Mouse (Mus musculus): ENCODE measurements around the gene Bmp7. TPM values are rescaled to one million over a fixed set of nuclear protein-coding genes. Genes with fewer than 3 reads are reported as not detected.

Gene Bmp7
- polyA plus RNA-seq (2012; ENCODE audit: insufficient read depth, insufficient read length, missing spikeins), result 0.28 and 0.29 TPM in 2 replicates

GRCm38 (mm10) chr2:172940003-172940798, at the start of gene Bmp7:
TSS of gene Bmp7 (minus strand) at chr2:172940321.
- Histone ChIP-seq H3K4me1 (ENCODE audit: control insufficient read depth, insufficient read depth, insufficient read length, low read length) (no peaks in the 10 kb centered on the region), H3K4me3 (ENCODE audit: insufficient read depth, low read depth, low read length) (peak within 1 kb of the TSS; percentile 41), H3K27ac (replicated peaks; ENCODE audit: low read depth, low read length) (no peak within 1 kb of the TSS)

- no peak overlapping the region for H3K27ac ChIP-seq (replicated peaks; ENCODE audit: low read depth, low read length)
- no peaks in the 10 kb centered on the region for H3K4me1 ChIP-seq (ENCODE audit: control insufficient read depth, insufficient read depth, insufficient read length, low read length)
- no peak overlapping the region for H3K4me3 ChIP-seq (ENCODE audit: insufficient read depth, low read depth, low read length)
Observed at GRCm38 (mm10) chr2:172982776-172983561, 42.8 kb upstream of the Bmp7 start.

- no peak overlapping the region for H3K4me3 ChIP-seq (ENCODE audit: insufficient read depth, low read depth, low read length)
- H3K4me1 ChIP-seq (ENCODE audit: control insufficient read depth, insufficient read depth, insufficient read length, low read length), result no peaks in the 10 kb centered on the region
- no peak overlapping the region for H3K27ac ChIP-seq (replicated peaks; ENCODE audit: low read depth, low read length)
Observed at GRCm38 (mm10) chr2:172979666-172980345, 39.7 kb upstream of the Bmp7 start.

- Histone ChIP-seq H3K4me3 (ENCODE audit: insufficient read depth, low read depth, low read length) (no peak overlapping the region), H3K27ac (replicated peaks; ENCODE audit: low read depth, low read length) (no peak overlapping the region)
Observed at GRCm38 (mm10) chr2:172978131-172978633, 38.1 kb upstream of the Bmp7 start.

GRCm38 (mm10) chr2:172977409-172978130, 37.4 kb upstream of the Bmp7 start, which contains the start of gene Spo11:
TSS of gene Spo11 (plus strand) at chr2:172977700.
- Histone ChIP-seq H3K27ac (replicated peaks; ENCODE audit: low read depth, low read length) (no peak within 1 kb of the TSS), H3K4me3 (ENCODE audit: insufficient read depth, low read depth, low read length) (peak within 1 kb of the TSS; percentile 37)

More at GRCm38 (mm10) chr2:172978131-172978633, 38.1 kb upstream of the Bmp7 start:
- no peaks in the 10 kb centered on the region for H3K4me1 ChIP-seq (ENCODE audit: control insufficient read depth, insufficient read depth, insufficient read length, low read length)

GRCm38 (mm10) chr2:172976661-172977238, 36.6 kb upstream of the Bmp7 start:
- H3K4me3 ChIP-seq (ENCODE audit: insufficient read depth, low read depth, low read length), result peak overlapping the region; percentile 37; the same call in 1 of the 2 replicates
- no peaks in the 10 kb centered on the region for H3K4me1 ChIP-seq (ENCODE audit: control insufficient read depth, insufficient read depth, insufficient read length, low read length)
- H3K27ac ChIP-seq (replicated peaks; ENCODE audit: low read depth, low read length), result no peak overlapping the region

More at GRCm38 (mm10) chr2:172977409-172978130, 37.4 kb upstream of the Bmp7 start, which contains the start of gene Spo11:
- H3K4me1 ChIP-seq (ENCODE audit: control insufficient read depth, insufficient read depth, insufficient read length, low read length), result no peaks in the 10 kb centered on the region

- H3K4me1 ChIP-seq (ENCODE audit: control insufficient read depth, insufficient read depth, insufficient read length, low read length), result no peaks in the 10 kb centered on the region
Observed at GRCm38 (mm10) chr2:172975159-172975558, 35.0 kb upstream of the Bmp7 start.

GRCm38 (mm10) chr2:172974701-172975100, 34.6 kb upstream of the Bmp7 start:
- no peak overlapping the region for H3K27ac ChIP-seq (replicated peaks; ENCODE audit: low read depth, low read length)
- no peaks in the 10 kb centered on the region for H3K4me1 ChIP-seq (ENCODE audit: control insufficient read depth, insufficient read depth, insufficient read length, low read length)
- H3K4me3 ChIP-seq (ENCODE audit: insufficient read depth, low read depth, low read length), result no peak overlapping the region

More at GRCm38 (mm10) chr2:172975159-172975558, 35.0 kb upstream of the Bmp7 start:
- H3K27ac ChIP-seq (replicated peaks; ENCODE audit: low read depth, low read length), result no peak overlapping the region
- no peak overlapping the region for H3K4me3 ChIP-seq (ENCODE audit: insufficient read depth, low read depth, low read length)

- no peak overlapping the region for H3K27ac ChIP-seq (replicated peaks; ENCODE audit: low read depth, low read length)
- no peaks in the 10 kb centered on the region for H3K4me1 ChIP-seq (ENCODE audit: control insufficient read depth, insufficient read depth, insufficient read length, low read length)
- no peak overlapping the region for H3K4me3 ChIP-seq (ENCODE audit: insufficient read depth, low read depth, low read length)
Observed at GRCm38 (mm10) chr2:172973806-172974565, 33.9 kb upstream of the Bmp7 start.

- Histone ChIP-seq H3K27ac (replicated peaks; ENCODE audit: low read depth, low read length) (no peak overlapping the region), H3K4me3 (ENCODE audit: insufficient read depth, low read depth, low read length) (no peak overlapping the region), H3K4me1 (ENCODE audit: control insufficient read depth, insufficient read depth, insufficient read length, low read length) (no peaks in the 10 kb centered on the region)
Observed at GRCm38 (mm10) chr2:172971865-172972264, 31.7 kb upstream of the Bmp7 start.

GRCm38 (mm10) chr2:172966480-172966879, 26.4 kb upstream of the Bmp7 start:
- Histone ChIP-seq H3K4me3 (ENCODE audit: insufficient read depth, low read depth, low read length) (no peak overlapping the region), H3K27ac (replicated peaks; ENCODE audit: low read depth, low read length) (no peak overlapping the region), H3K4me1 (ENCODE audit: control insufficient read depth, insufficient read depth, insufficient read length, low read length) (no peaks in the 10 kb centered on the region)

GRCm38 (mm10) chr2:172965249-172965648, 25.1 kb upstream of the Bmp7 start:
- Histone ChIP-seq H3K27ac (replicated peaks; ENCODE audit: low read depth, low read length) (no peak overlapping the region), H3K4me3 (ENCODE audit: insufficient read depth, low read depth, low read length) (no peak overlapping the region), H3K4me1 (ENCODE audit: control insufficient read depth, insufficient read depth, insufficient read length, low read length) (no peaks in the 10 kb centered on the region)

GRCm38 (mm10) chr2:172961211-172961610, 21.1 kb upstream of the Bmp7 start:
- Histone ChIP-seq H3K27ac (replicated peaks; ENCODE audit: low read depth, low read length) (no peak overlapping the region), H3K4me1 (ENCODE audit: control insufficient read depth, insufficient read depth, insufficient read length, low read length) (no peaks in the 10 kb centered on the region)

More at GRCm38 (mm10) chr2:172961211-172961610, 21.1 kb upstream of the Bmp7 start:
- H3K4me3 ChIP-seq (ENCODE audit: insufficient read depth, low read depth, low read length), result no peak overlapping the region
